Mouse (Mus musculus) intestine, embryonic 15.5 days (tissue): Measurements from ENCODE around the gene Gm4559. TPM values are rescaled to one million over a fixed set of nuclear protein-coding genes. Genes with fewer than 3 reads are reported as not detected.
"Not testable (repeated sequence)": the region's sequence is repeated elsewhere in the genome, so short reads cannot be mapped to it uniquely, and the experiment has no call there.

Experiments used
- ATAC-seq: fragments of 200-750 bp; cut with Nextera tagmentation; 2 replicates; pipeline ENCODE4 v1.8.0; 2017; ENCODE audit warnings: moderate TSS enrichment, moderate library complexity
- H3K27ac ChIP-seq: fragments of 300-500 bp; sonication (generic); 2 replicates; pipeline ENCODE4 v1.5.1; 2015; ENCODE audit warnings: mild to moderate bottlenecking, inconsistent platforms
- H3K27me3 ChIP-seq: fragments of 300-500 bp; sonication (generic); replicated peaks from 2 replicates; pipeline ENCODE4 v1.6.1; 2015; ENCODE audit warnings: inconsistent platforms
- H3K36me3 ChIP-seq: fragments of 300-500 bp; sonication (generic); 2 replicates; pipeline ENCODE4 v1.6.1; 2015; ENCODE audit warnings: inconsistent platforms
- H3K4me1 ChIP-seq: fragments of 300-500 bp; sonication (generic); replicated peaks from 2 replicates; pipeline ENCODE4 v1.6.1; 2015; ENCODE audit warnings: inconsistent platforms
- H3K4me2 ChIP-seq: fragments of 300-500 bp; sonication (generic); replicated peaks from 2 replicates; pipeline ENCODE4 v1.6.1; 2015; ENCODE audit warnings: mild to moderate bottlenecking, inconsistent platforms
- H3K4me3 ChIP-seq: fragments of 300-500 bp; sonication (generic); replicated peaks from 2 replicates; pipeline ENCODE4 v1.5.1; 2015; ENCODE audit warnings: inconsistent platforms
- H3K9ac ChIP-seq: fragments of 300-500 bp; sonication (generic); 2 replicates; pipeline ENCODE4 v1.6.1; 2015; ENCODE audit warnings: inconsistent platforms
- H3K9me3 ChIP-seq: fragments of 300-500 bp; sonication (generic); 2 replicates; pipeline ENCODE4 v1.6.1; 2016; ENCODE audit warnings: inconsistent platforms
- WGBS: fragments of 180-500 bp; shearing (Covaris S2); methylation state at CpG from one replicate; pipeline ENCODE4 v1.1.7; 2015; 5-methylcytosine and 5-hydroxymethylcytosine counted together
- polyA plus RNA-seq: library from polyadenylated mRNA; unstranded; fragments of >200 nt; fragmentation: Nextera tagmentation; extraction: Ambion mirVana; gene quantifications from 2 replicates; pipeline ENCODE4 v1.2.1, GENCODE M21; 2015

Gm4559 gene
- polyA plus RNA-seq, 1 experiment from 2014 or later = not detected

GRCm38 (mm10) chr7:142249824-142250223 is 24.3 kb downstream of the Gm4559 start:
- H3K9ac ChIP-seq = no peak overlapping the region
- H3K27ac ChIP-seq = no peak overlapping the region
- H3K9me3 ChIP-seq = no peaks in the 10 kb centered on the region
- H3K27me3 ChIP-seq = no peaks in the 10 kb centered on the region
- H3K4me2 ChIP-seq = no peak overlapping the region
- no peak overlapping the region for H3K4me3 ChIP-seq
- no peaks in the 10 kb centered on the region for H3K4me1 ChIP-seq
- H3K36me3 ChIP-seq = no peaks in the 10 kb centered on the region
- ATAC-seq = no peak
- 0% methylated on average over 1 of the region's 1 CpGs for WGBS

GRCm38 (mm10) chr7:142240978-142241377 is 33.2 kb downstream of the Gm4559 start, which contains the start of gene Gm40460:
Gene Gm40460 (minus strand): TSS chr7:142241078.
- H3K27me3 ChIP-seq = no peaks in the 10 kb centered on the region
- ATAC-seq = no peak
- H3K36me3 ChIP-seq = no peaks in the 10 kb centered on the region
- 49% methylated on average over 2 of the region's 2 CpGs for WGBS
- H3K9me3 ChIP-seq = no peaks in the 10 kb centered on the region
- H3K9ac ChIP-seq = no peak within 1 kb of the TSS
- no peak within 1 kb of the TSS for H3K4me3 ChIP-seq
- no peak within 1 kb of the TSS for H3K27ac ChIP-seq
- H3K4me2 ChIP-seq = no peak within 1 kb of the TSS
- no peaks in the 10 kb centered on the region for H3K4me1 ChIP-seq

DNA sequence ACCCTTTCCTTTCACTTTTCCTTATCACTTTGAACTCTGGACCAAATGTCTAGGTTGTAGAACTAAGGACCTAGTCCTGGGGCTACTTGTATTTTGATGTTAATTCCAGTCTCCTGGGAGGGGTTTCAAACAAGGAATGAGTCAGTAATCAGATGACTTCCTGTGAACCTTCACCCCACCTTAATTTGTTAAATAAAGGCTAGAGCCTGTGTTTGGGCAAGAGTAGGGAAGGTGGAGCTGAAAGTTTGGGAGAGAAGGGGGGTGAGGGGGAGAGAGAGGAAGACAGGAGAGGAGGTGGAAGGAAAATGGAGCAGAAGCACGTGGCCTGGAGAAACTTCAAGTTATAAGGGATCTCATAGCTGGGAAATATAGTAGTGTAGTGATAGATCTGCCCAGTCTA is 42.6 kb downstream of the Gm4559 start:
- 32% methylated on average over 1 of the region's 1 CpGs for WGBS
- no peak for ATAC-seq
- no peaks in the 10 kb centered on the region for H3K9me3 ChIP-seq

DNA sequence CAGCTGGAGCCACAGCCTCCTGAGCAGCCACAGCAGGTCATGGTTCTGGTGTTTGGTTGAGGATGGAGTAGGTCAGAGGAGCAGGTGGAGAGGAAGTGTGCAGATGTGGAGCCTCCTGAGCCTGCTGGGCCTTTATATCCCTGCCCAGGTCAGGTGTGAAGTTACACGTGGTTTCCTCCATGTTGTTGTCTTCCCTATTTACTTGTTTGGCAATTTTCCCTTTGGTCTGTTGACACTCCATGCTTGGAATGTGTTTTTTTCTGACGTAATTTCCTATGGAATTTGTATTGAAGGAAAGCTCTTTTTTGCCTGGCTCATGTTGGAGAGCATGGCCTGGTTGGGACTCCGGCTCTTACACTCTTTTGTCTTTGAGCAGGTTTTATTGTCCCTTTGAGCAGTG is 44.3 kb downstream of the Gm4559 start, which contains the start of gene Krtap5-5:
Gene Krtap5-5 (minus strand): TSS at position 101 of the 400 bp plus-strand sequence.
- not testable (repeated sequence) for H3K27ac ChIP-seq, ATAC-seq, H3K9ac ChIP-seq, H3K36me3 ChIP-seq, H3K9me3 ChIP-seq, H3K4me3 ChIP-seq, H3K27me3 ChIP-seq, H3K4me2 ChIP-seq, H3K4me1 ChIP-seq
- WGBS = 56% methylated on average over 3 of the region's 3 CpGs

More for the DNA sequence above, 42.6 kb downstream of the Gm4559 start:
- H3K4me3 ChIP-seq = no peak overlapping the region
- H3K4me2 ChIP-seq = no peak overlapping the region
- no peak overlapping the region for H3K9ac ChIP-seq
- no peaks in the 10 kb centered on the region for H3K4me1 ChIP-seq
- no peaks in the 10 kb centered on the region for H3K27me3 ChIP-seq
- H3K27ac ChIP-seq = no peak overlapping the region
- H3K36me3 ChIP-seq = no peaks in the 10 kb centered on the region

- Histone ChIP-seq H3K4me1 (no peaks in the 10 kb centered on the region), H3K4me3 (no peak overlapping the region), H3K36me3 (no peaks in the 10 kb centered on the region), H3K27ac (no peak overlapping the region), H3K9ac (no peak overlapping the region), H3K9me3 (no peaks in the 10 kb centered on the region), H3K4me2 (no peak overlapping the region), H3K27me3 (no peaks in the 10 kb centered on the region)
- 37% methylated on average over 2 of the region's 2 CpGs for WGBS
- no peak for ATAC-seq
These were observed 49.6 kb downstream of the Gm4559 start for GRCm38 (mm10) chr7:142224518-142224917.

Other genes starting within 250 kb of the Gm4559 start
- gene Mob2, start 213.3 kb downstream of the Gm4559 start, polyA plus RNA-seq = 57.8 and 61.8 TPM in 2 replicates
- 6.6 TPM in 2 replicates for gene Dusp8, start 178.5 kb downstream of the Gm4559 start, polyA plus RNA-seq
- gene Gm45618, start 153.6 kb downstream of the Gm4559 start, polyA plus RNA-seq = not detected in 2 replicates
- gene Gm39115, start 138.3 kb downstream of the Gm4559 start, polyA plus RNA-seq = not detected in 2 replicates
- gene Gm45337, start 129.8 kb downstream of the Gm4559 start, polyA plus RNA-seq = not detected in 2 replicates
- not detected in 2 replicates for gene Gm29735, start 117.2 kb downstream of the Gm4559 start, polyA plus RNA-seq
- not detected in 2 replicates for gene Gm4553, start 108.6 kb downstream of the Gm4559 start, polyA plus RNA-seq
- gene Krtap5-2, start 98.4 kb downstream of the Gm4559 start, polyA plus RNA-seq = not detected in 2 replicates
- not detected in 2 replicates for gene Gm10153, start 84.0 kb downstream of the Gm4559 start, polyA plus RNA-seq
- not detected in 2 replicates for gene Krtap5-3, start 73.0 kb downstream of the Gm4559 start, polyA plus RNA-seq
- not detected in 2 replicates for gene Gm7579, start 62.5 kb downstream of the Gm4559 start, polyA plus RNA-seq
- gene Krtap5-5, start 44.4 kb downstream of the Gm4559 start, polyA plus RNA-seq = not detected in 2 replicates
- not detected in 2 replicates for gene Gm40460, start 33.3 kb downstream of the Gm4559 start, polyA plus RNA-seq
- gene Gm2431, start 16.0 kb downstream of the Gm4559 start, polyA plus RNA-seq = not detected in 2 replicates
- not detected in 2 replicates for gene Krtap5-1, start 22.8 kb upstream of the Gm4559 start, polyA plus RNA-seq
- not detected in 2 replicates for gene Krtap5-4, start 29.2 kb upstream of the Gm4559 start, polyA plus RNA-seq
- 1.9 and 2.0 TPM in 2 replicates for gene Ifitm10, start 99.4 kb upstream of the Gm4559 start, polyA plus RNA-seq
- gene Gm49369, start 108.3 kb upstream of the Gm4559 start, polyA plus RNA-seq = 1.2 and 1.9 TPM in 2 replicates
- 282 and 329 TPM in 2 replicates for gene Ctsd, start 113.7 kb upstream of the Gm4559 start, polyA plus RNA-seq
- gene Syt8, start 160.5 kb upstream of the Gm4559 start, polyA plus RNA-seq = 5.4 and 5.6 TPM in 2 replicates
- 4.8 and 4.9 TPM in 2 replicates for gene Tnni2, start 167.4 kb upstream of the Gm4559 start, polyA plus RNA-seq
- 130 and 145 TPM in 2 replicates for gene Lsp1, start 186.4 kb upstream of the Gm4559 start, polyA plus RNA-seq
- gene Tnnt3, start 224.5 kb upstream of the Gm4559 start, polyA plus RNA-seq = 1.4 and 4.3 TPM in 2 replicates